Mouse (Mus musculus): ENCODE data around the gene Aoc1.
"Not testable (repeated sequence)": the region's sequence is repeated elsewhere in the genome, so short reads cannot be mapped to it uniquely, and the experiment has no call there.

The Aoc1 gene

DNA sequence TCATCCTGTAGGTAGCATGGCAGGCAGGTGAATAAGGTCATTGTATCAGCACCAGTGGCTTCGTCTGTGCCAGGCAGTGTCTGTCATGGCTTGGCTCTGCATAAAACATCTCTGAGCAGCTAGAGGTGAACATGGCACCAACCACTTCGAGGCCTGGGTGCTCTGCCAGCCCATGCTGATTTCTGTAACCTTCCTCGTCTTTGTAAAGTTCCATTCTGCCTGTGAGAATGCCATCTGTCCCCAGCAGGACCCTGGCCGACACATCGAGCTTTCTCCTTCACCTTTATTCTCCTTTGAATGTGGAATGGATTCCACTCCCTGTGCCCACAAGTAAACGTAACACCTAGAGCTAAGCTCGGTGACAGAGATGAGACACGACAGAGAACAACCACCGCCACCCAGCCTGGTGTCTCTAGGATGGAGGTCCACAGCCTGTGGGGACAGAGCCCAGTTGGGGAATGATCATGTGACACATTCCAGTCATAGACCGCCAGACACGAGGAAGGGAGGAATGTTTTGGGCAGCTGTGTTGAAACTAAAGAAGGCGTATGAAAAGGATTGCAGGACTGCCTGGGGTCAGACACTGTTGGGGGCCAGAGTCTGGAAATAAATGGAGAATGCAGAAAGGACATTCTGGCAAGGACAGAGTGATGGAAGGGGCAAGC, 10.9 kb upstream of the Aoc1 start:
- DNase-seq, result no peak

DNA sequence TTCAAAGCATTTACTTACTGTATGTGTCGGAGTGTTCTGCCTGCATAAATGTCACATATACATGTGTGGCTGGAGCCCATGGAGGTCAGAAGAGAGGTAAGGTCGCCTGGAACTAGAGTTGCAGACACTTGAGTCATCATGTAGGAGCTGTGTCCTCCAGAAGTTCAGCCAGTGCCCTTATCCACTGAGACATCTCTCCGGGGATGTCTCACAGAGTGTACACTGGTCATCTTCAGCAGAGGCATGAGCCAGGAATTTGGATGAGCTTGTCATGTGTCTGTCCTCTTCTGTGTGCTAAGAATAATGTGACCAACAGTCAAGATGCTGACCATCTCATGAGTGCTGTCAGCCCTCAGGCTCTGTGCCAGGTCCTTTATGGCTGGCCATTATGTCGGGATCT, 9.9 kb upstream of the Aoc1 start:
- DNase-seq, result no peak

DNA sequence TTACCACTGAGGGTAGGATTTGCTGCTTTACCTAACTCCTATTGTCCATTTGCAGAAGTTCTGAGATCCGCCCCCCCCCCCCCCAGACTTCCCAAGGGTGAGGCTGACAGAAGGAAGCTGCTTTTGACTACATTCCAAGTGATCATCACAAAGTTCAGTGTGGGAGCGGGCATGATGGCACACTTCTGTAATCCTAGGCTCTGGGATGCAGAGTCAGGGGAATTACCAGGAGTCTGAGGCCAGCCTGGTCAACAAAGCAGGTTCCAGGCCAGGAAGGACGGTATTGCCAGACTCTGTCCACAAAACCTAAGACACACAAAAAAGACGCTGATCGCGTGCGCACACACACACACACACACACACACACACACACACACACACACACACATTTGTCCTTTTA, 9.2 kb upstream of the Aoc1 start:
- DNase-seq, result no peak

DNA sequence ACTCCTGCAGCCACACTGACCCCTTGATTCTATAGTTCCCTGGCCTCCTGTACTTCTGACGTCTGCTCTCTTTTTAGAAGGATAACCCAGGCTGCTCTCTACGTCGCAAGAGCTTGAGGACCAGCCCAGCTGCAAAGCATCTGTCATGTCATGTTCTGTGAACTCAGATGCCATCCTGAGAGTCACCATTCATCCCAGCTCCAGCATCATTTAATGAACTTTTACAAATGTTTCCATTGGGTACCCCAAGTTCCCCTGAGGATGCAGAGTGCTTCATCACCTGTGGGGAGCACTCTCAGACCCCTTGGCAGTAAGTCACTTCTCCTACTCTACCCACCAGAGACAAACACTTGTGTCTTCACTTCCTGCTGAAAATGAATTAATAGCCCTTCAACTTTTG, 8.5 kb upstream of the Aoc1 start:
- DNase-seq, result no peak

DNA sequence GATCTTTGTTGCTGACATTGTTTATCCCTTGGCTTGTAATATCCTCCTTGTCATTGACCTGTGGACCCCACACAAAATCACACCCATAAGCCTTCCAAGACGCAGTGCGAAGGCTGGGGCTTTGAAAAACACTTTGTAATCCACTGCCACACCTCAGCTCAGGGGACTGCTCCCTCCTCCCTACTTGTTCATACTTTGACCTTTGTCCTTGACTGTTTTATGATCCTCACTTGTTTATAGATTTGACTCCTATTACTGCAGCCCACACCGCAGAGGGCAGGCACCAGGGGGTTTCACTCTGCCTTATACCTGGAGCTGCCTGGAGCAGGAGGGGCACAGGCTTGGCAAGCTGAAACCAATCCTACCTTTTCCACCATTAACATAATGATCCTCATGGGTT, 8.0 kb upstream of the Aoc1 start:
- no peak for DNase-seq

DNA sequence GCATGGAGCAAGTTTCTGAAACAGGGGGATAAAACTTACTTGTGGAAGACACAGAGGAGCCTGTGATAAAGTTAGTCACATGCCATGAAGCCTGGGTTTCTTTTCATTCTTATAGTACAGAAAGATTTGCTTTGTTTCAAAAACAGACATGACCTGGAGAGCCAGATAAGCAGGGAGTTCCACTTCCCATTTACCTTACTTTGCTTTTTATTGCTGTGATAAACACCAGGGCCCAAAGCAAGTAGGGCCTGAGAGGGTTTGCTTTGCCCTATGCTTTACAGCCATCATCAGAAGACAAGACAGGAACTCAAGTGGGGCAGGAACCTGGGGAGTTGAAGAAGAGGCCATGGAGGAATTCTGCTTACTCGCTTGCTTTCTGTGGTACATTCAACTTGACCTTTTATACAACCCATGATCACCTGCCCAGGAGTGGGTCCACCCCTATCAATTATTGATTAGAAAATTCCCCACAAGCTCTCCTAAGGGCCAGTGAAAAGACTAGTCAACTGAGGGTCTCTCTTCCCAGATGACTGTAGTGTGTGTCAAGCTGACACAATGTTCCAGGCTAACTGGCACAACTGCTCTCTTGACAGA, 7.4 kb upstream of the Aoc1 start:
- no peak for DNase-seq

DNA sequence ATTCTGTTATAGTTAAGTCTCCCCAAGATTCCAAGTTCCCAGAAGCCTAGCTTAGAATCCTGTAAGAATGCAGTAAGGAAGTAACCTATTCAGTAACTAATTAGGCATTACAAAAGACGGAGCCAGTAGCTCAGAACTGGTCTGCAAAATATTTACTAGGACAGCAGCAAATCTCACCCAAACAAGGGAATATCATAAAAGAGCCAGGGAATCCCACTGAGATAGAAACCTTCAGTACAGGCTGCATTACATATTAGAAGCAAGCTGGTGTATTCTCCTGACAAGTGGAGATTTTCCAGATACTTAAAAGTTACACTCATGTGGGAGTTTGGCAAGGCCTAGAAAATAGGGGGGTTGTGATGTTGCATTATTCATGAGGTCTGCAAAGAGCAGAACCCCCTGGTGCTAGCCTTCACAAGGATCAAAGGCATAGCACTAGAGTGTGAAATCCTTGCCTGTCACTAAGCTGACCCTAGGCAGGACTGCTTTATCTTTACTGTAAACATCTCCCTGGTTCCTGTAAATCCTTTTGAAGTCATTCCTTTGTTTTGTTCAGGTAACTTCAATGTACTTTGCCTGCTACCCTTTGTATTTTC, 6.2 kb upstream of the Aoc1 start:
- not testable (repeated sequence) for DNase-seq

DNA sequence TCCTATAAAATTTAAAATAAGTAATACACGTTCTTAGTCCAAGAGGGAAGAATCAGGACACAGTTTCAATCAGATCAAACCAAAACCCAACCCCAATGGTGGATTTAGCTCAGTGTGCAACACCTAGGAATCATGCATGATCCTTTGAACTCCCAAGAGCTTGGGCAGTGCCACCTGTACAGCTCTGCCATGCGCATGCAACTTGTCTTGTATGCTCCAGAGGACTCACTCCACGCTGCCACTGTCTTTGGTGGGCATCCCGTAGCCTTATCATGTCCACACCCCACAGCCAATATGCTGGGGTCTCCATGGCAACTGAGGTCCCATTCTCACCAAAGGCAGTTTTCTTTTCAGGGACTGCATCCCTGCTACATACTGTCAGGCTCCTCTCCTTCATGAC, 5.5 kb upstream of the Aoc1 start:
- DNase-seq, result no peak

DNA sequence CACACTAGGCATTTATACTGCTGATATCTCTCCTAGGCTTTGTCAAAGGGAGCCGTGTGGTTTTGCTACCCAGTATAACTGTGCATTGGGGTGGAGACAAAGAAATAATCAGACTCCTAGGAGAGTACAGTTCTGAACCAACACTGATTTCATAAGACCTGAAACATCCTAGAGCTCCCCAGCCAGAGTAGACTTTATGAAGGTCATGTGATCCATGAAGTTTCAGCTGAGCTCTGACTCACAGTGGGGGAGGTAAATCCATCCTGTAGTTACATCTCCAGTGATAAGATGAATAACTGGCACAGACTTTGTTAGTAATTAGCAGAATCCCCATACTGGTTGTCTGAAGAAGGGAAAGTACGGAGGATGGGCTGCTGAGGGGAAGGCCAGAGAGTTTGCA, 2.9 kb upstream of the Aoc1 start:
- DNase-seq, result no peak

DNA sequence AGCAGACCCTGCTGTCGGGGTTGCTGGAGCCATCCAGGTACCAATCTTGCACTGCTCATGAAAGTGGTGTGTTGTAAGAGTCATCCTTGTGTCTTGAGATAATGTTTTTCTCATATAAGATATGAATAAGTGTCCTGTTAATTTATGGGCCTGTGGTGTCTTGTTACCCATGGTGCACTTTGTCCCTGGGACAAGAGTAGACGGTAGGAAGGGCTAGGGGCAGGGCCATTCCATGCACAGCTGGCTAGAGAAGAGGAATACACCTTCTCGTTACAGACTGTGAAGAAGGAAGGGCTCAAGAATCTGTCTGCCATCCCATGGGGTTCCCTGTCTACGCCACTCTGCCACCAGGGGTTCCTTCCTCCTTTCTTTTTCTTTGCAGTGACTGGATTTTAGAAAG, 1.9 kb downstream of the Aoc1 start:
- no peak for DNase-seq

DNA sequence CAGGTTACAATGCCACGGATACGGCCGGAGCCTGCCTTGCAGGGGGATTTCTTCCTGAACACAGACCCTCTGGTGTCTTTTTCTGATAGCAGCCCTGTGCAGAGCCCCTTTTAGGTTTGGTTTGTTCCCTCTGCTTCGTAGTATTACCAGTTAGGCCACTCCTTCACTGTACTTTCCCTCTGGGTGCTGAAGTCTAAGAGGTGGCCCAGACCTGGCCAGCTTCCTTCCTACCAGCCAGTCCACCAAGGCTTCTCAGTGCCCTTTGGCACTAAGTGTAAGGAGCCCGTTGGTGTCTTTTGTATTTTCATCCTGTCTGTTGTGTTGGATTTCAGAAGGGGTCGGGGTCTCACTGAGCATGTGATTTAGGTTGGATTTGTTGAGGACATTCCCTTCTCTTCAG, 2.8 kb downstream of the Aoc1 start:
- DNase-seq, result no peak

DNA sequence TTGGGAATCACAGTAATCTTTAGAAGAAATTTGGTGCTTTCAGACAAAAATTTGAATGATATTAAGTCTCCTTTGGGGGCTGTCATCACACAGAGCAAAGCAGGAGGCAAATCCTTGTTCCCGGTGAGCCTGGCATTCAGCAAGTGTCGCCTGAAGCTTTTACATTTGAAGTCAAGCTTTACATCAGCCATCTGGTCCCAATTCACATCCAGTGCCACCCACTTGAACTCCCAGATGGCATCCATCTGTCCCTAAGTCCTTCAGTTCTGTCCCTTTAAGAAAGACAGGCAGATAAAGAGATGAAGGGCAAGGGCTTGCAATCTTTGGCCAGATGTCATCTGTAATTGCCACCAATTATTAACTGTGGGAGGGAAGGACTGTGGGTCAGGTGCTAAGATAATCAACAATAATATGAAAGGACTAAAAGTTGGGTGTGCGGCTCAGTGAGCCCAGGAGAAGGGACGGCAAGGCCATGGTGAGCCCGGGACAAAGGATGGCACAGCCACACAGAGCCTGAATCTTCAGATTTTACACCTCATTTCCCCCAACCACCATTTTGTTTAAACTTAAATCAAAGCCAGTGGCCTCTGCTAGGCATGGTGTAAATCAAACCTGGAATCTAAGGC, 3.9 kb downstream of the Aoc1 start:
- peak; percentile 19 for DNase-seq

DNA sequence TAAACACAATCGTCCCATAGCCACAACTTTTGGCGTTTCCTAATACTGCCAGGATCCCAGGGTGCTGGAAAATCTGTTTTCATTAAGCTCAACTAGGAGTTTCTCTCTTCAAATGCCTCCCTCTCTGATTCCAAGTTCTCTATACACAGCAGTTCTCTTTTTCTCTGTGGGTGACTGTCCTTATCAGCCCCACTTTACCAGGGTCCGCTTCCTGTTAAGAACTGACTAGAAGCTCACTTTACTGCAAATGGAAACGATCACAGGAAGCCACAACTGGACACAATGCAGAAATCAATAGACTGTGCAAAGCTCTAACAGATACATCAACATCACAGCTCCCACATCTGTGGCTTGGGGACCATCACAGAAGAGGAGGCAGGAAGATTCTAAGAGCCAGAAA, 21.5 kb downstream of the Aoc1 start:
- DNase-seq, result no peak

DNA sequence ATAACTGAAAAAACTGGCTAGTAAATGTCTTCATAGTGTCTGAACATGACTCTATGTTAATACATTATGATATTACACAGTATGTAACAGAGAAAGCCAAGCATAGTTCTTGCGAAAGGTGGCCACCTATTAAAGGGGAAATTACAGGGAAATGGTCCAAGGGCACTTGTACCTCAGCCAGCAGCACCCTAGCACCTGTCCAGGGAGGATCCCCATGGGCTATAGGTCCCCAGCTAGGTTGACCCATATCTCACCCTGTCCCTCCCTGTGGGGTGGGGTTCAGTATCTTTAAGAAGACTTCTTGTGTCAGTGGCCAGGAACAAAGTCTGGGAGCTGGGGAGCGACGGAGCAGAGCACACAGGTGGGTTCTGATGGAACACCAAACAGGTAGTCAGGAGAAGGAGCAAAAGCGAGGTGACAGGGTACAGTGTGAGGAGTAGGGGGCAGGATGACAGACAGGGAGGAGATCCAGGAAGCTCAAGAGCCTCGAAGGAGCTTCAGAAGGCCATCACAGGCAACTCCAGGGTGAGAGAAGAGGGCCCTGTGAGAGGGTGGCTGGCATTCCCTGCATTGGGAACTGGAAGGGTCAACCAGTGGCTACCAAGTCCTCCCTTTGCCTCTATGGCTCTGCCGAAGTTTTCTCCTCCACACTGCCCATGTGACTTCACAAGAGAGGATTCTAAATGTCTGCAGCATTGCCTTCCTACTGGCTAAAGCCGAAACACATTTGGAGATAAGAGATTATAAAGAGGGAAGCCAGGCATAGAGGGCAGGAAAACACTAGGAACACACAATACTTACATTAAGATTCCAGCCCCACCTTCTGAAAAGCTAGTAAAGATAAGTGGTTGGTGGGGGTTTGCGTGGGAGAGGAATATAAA, 22.5 kb downstream of the Aoc1 start:
- no peak for DNase-seq

DNA sequence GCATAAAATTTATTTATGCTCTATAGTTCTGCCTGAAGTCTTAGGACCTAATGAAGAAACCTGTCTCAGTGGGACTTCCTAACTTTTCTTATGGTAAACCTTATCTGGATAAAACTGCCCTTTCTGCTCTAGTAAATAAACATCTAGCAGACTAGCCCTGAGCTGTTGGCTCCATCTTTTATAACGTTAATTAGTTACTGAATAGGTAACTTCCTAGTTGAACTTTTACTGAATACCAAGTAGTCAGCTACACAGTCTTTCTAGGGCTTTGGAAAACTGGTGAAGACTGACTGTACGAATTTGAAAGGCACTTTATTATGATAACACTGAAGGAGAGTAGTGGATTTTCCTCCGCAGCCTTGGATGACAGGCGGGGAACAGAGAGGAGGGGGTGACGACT, 23.2 kb downstream of the Aoc1 start:
- DNase-seq, result no peak

DNA sequence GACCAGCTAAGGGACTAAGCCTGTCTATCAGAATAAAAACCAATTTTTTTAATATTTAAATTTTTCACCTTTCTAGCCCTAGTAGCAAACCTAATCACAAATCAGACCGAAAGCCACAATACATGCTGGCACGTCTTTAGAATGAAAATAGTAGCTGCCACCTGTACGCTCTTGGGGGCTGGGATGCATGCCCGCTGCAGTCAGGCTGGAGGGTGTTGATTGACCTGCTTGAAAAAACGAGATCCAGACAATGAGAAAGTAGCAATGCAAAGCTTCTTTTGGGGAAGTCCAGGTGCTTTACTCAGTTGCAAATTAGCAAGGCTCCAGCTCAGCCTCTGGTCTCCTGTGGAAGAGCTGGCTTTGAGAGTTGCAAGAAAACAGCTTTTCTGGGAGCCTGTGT, 24.3 kb downstream of the Aoc1 start:
- no peak for DNase-seq

DNA sequence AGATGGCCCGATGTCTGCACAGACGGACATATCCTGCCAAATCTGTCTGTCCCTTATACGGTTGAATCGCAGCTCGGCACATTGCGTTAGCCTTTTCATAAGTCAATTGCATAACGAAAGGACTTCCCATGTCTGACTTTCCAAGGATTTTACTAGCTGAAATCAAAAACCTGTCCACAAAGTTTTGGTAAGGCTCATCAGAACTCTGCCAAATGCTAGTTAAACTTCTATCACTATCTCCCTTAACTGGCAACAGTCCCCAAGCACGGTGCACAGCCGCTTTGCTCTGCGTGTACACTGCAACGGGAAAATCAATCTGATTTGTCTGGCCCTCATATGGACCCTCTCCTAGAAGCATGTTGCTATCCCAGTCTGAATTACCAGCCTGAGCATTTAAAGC, 28.6 kb downstream of the Aoc1 start:
- DNase-seq, result not testable (repeated sequence)

DNA sequence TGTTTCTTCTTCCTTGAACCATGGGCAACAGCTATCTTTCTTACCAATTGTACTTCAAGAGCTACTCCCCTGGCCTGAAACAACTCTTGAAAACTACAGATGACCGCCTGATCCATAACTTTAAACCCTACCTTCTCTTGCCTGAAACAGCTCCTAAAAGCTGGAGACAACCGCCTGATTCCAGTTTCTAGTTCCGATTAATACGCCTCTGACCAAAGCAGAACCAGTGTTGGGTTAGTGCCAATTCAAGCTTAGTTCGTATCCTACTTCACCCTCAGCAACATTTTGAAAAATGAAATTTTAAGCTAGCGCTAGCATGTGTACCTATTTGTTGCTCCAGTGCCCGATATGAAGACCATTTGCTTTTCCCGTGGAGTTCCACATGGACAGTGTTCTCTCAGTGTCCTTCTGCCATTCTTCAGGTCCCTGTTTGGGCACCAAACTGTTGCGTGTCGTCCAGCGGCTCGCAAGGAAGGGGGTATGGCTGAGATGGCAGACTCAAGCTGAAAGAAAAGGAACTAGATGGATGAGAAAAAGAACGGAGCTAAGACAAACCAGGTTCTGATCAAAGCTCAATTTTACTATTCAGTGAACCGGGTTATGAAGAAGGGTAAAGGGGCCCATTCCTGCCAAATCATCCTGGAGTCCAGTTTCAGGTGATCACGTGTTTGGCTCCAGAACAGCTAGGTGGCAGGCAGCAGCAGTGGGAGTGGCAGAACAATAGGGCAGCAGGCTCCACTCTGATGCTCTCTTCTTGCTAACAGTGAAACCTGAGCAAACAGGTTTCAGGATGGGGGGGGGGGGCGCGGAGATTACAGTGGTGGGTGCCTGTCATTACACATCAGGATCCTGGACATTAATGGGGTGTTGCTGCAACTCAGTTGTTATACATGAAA, 30.1 kb downstream of the Aoc1 start:
- DNase-seq, result no peak

DNA sequence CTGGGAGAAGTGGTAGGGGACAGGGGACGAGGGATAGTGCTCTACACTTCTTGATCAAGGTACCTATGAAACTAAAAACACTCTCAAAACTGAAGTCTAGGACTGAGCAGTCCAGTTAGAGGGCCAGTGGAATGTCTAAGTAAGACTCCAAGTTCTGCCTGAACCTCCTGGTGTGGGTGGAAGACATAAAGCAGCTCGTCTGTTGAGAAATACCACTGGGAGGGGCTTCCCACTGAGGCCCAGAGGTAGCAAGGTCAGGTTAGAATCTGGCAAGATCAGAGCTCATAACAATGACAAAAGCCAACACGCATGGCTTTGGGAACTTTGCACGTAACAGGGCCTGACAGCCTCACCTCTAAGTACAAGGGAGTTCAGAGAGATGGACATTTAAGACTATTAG, 30.7 kb downstream of the Aoc1 start:
- DNase-seq, result no peak

DNA sequence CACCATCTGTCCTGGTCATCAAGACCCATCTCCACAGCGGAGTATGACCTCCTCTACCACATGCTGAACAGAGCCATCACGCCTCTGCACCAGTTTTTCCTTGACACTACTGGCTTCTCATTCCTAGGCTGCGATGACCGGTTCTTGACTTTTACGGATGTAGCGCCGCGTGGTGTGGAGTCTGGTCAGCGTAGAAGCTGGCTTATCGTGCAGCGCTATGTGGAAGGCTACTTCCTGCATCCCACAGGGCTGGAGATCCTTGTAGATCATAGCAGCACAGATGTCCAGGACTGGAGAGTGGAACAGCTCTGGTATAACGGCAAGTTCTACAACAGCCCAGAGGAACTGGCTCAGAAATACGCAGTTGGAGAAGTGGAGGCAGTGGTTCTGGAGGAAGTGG, 32.9 kb downstream of the Aoc1 start:
- no peak for DNase-seq

DNA sequence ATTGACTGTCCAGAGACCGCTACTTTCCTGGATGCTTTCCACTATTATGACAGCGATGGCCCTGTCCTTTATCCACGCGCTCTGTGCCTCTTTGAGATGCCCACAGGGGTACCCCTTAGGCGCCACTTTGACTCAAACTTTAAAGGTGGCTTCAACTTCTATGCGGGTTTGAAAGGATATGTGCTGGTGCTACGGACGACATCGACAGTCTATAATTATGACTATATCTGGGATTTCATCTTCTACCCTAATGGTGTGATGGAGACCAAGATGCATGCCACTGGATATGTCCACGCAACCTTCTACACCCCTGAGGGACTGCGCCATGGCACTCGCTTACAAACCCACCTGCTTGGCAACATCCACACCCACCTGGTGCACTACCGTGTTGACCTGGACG, 33.7 kb downstream of the Aoc1 start:
- DNase-seq, result no peak

DNA sequence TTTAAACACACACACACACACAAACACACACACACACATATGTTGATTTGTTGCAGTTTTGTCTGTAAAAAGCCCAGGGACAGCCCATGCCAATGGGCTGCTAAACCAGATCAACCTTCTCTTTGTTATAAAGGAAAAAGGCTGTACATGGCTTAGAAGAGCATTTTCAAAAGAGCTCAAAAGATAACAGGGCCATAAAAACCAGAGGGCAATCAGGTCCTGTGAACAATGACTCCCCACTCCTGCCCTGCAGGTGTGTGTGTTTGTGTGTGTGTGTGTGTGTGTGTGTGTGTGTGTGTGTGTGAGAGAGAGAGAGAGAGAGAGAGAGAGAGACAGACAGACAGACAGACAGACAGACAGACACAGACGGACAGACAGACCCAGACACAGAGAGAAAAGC, 36.5 kb downstream of the Aoc1 start:
- no peak for DNase-seq
